Mouse (Mus musculus) liver, embryonic 11.5 days (tissue): ENCODE measurements around the gene Rbfox1. TPM values are rescaled to one million over a fixed set of nuclear protein-coding genes. Genes with fewer than 3 reads are reported as not detected.

Experiments used
- ATAC-seq: fragments of 200-750 bp; cut with Nextera tagmentation; replicated peaks from 2 replicates; pipeline ENCODE4 v1.8.0; 2017; ENCODE audit warnings: moderate number of reproducible peaks, mild to moderate bottlenecking, moderate TSS enrichment, moderate library complexity; ENCODE audit not compliant: low FRiP score
- DNase-seq: peaks from one replicate; pipeline ENCODE4 v3.0.0-alpha.2; 2017; ENCODE audit warnings: low spot score
- H3K27ac ChIP-seq: fragments of 300-500 bp; sonication (generic); 2 replicates; pipeline ENCODE4 v1.5.1; 2014; ENCODE audit warnings: mild to moderate bottlenecking, low read depth, low read length, control low read depth
- H3K27me3 ChIP-seq: fragments of 300-500 bp; sonication (generic); replicated peaks from 2 replicates; pipeline ENCODE4 v1.6.1; 2014; ENCODE audit warnings: low read length, mixed read lengths; ENCODE audit not compliant: control insufficient read depth, insufficient read depth
- H3K36me3 ChIP-seq: fragments of 300-500 bp; sonication (generic); 2 replicates; pipeline ENCODE4 v1.6.1; 2014; ENCODE audit warnings: mild to moderate bottlenecking, low read length, moderate library complexity, mixed read lengths; ENCODE audit not compliant: control insufficient read depth, insufficient read depth
- H3K4me1 ChIP-seq: fragments of 300-500 bp; sonication (generic); replicated peaks from 2 replicates; pipeline ENCODE4 v1.6.1; 2014; ENCODE audit warnings: low read length, mixed read lengths; ENCODE audit not compliant: control insufficient read depth, insufficient read depth
- H3K4me2 ChIP-seq: fragments of 300-500 bp; sonication (generic); 2 replicates; pipeline ENCODE4 v1.6.1; 2014; ENCODE audit warnings: mild to moderate bottlenecking, control low read depth, moderate library complexity
- H3K4me3 ChIP-seq: fragments of 300-500 bp; sonication (generic); 2 replicates; pipeline ENCODE4 v1.5.1; 2014; ENCODE audit warnings: low read depth, low read length, control low read depth
- H3K9ac ChIP-seq: fragments of 300-500 bp; sonication (generic); 2 replicates; pipeline ENCODE4 v1.6.1; 2014; ENCODE audit warnings: low read depth, low read length, control low read depth
- H3K9me3 ChIP-seq: fragments of 300-500 bp; sonication (generic); 2 replicates; pipeline ENCODE4 v1.6.1; 2016; ENCODE audit warnings: low read length, inconsistent platforms, mixed read lengths; ENCODE audit not compliant: control insufficient read depth
- WGBS: fragments of 180-500 bp; shearing (Covaris S2); extraction: QIAGEN DNeasy Blood & Tissue Kit; methylation state at CpG from one replicate; pipeline ENCODE4 v1.1.7; 2014; 5-methylcytosine and 5-hydroxymethylcytosine counted together
- polyA plus RNA-seq: library from polyadenylated mRNA; unstranded; fragments of >200 nt; fragmentation: Nextera tagmentation; extraction: Ambion mirVana; gene quantifications from 2 replicates; pipeline ENCODE4 v1.2.1, GENCODE M21; 2014

Gene Rbfox1
- polyA plus RNA-seq, 1 experiment from 2014 or later = 1.4 TPM

DNA sequence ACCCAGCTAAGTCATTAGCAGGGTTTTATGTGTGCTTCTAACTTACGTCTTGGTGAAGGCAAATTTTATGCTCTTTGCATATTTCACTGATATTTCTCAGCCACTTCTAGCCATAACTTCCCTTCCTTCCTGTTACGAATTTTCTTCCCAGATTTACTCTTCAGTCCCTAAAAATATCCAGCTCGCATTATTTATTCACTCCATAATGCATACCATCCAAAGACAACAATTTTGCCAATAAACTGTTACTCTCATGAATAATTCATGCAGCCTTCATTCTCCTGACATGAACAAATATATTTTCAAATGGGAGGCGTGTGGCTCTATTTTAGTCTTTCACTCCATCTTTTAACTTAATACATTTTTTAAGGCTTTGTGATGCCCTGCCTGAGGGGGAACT lies 1029.4 kb downstream of the Rbfox1 start:
- Histone ChIP-seq H3K4me3 (no peak overlapping the region), H3K9ac (no peak overlapping the region), H3K27me3 (no peaks in the 10 kb centered on the region), H3K4me2 (no peak overlapping the region), H3K36me3 (no peaks in the 10 kb centered on the region), H3K27ac (no peak overlapping the region), H3K9me3 (no peaks in the 10 kb centered on the region), H3K4me1 (no peaks in the 10 kb centered on the region)
- WGBS = 79% methylated on average over 4 of the region's 4 CpGs
- no peak for ATAC-seq
- DNase-seq = no peak

DNA sequence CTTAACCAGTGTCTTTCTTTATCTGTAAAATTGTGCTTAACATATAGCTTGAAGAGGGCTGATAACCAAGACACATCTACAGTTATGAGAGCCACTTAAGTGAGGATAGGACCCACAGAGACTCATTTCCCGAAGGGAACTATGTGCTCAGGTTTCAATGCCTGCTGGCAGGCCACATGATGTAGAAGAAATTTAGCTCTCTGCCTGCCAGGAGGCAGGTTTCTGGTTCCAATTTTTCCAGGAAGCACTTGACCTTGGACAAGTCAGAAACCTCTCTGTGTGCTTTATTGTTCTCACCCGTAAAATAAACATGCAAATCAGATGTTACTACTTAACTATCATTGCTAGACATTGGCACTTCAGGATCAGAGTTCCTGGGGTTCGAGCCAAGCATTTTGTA lies 1033.5 kb downstream of the Rbfox1 start:
- no peaks in the 10 kb centered on the region for H3K27me3 ChIP-seq
- no peaks in the 10 kb centered on the region for H3K36me3 ChIP-seq
- H3K9me3 ChIP-seq = no peaks in the 10 kb centered on the region
- WGBS = 45% methylated on average over 3 of the region's 3 CpGs
- no peak overlapping the region for H3K27ac ChIP-seq
- H3K4me2 ChIP-seq = no peak overlapping the region
- DNase-seq (no peak), ATAC-seq (no peak)
- H3K9ac ChIP-seq = no peak overlapping the region
- no peak overlapping the region for H3K4me3 ChIP-seq
- no peaks in the 10 kb centered on the region for H3K4me1 ChIP-seq

DNA sequence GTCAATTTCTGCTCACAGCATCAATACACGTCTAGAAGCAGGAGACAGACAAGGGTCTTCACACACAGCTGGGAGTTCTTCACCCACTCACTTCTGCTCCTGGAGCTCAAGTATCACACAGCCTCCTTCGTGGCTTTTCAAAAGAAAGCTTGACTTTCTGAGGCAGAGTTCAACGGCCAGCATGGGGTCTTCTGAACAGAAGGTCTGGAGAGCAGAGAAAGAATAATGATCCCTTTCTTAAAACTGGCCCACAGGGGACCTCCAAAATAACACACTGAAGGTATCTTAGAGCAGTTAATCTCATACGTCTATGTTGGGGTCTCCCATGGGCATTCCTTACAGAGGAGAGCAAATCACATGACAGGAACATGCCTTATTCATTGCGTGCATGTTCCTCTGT lies 1034.5 kb downstream of the Rbfox1 start:
- Histone ChIP-seq H3K9ac (no peak overlapping the region), H3K4me3 (no peak overlapping the region), H3K4me1 (no peaks in the 10 kb centered on the region), H3K36me3 (no peaks in the 10 kb centered on the region), H3K9me3 (no peaks in the 10 kb centered on the region), H3K27ac (no peak overlapping the region), H3K4me2 (no peak overlapping the region), H3K27me3 (no peaks in the 10 kb centered on the region)
- no peak for ATAC-seq
- no peak for DNase-seq
- 43% methylated on average over 5 of the region's 5 CpGs for WGBS

DNA sequence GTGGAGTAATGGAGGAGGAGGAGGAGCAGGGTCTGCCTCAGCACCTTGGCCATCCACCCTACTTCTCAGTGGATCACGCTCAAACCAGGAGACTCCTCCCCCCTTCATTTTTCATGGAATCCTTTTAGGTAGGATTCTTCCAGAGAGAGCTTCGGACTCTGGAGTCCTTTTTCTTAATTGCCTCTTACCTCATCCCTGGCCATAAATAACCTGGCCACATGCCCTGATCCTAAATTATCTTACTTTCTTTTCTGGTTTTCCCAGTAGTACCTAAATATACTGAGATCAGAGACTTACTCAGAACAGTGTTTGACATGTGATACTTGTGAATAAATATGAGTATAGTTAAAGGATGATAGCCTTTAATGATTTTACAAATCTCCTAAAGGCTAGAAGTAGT lies 1042.5 kb downstream of the Rbfox1 start:
- Histone ChIP-seq H3K36me3 (no peaks in the 10 kb centered on the region), H3K4me3 (no peak overlapping the region), H3K27me3 (no peaks in the 10 kb centered on the region), H3K27ac (no peak overlapping the region), H3K4me2 (no peak overlapping the region), H3K9ac (no peak overlapping the region), H3K9me3 (no peaks in the 10 kb centered on the region), H3K4me1 (no peaks in the 10 kb centered on the region)
- DNase-seq = no peak
- 51% methylated on average over 2 of the region's 2 CpGs for WGBS
- no peak for ATAC-seq

DNA sequence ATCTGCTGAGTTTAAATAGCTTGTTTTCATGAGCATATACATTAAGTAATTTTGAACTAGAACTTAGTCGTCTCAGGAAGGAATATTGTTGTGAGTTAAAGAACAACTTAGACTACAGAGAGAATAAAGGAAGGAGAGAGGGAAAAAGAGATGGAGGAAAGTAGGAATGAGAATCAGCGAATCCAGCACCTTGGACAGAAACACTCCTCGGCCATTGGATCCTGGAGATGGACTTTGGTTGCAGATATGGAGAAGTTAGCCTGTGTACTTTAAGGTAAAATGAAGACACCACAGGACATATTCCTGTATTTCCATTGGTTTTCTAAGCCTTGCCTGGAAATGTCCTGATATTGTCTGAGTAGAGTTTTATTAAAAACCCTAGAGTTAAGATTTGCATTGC lies 1045.6 kb downstream of the Rbfox1 start:
- no peaks in the 10 kb centered on the region for H3K9me3 ChIP-seq
- no peak overlapping the region for H3K9ac ChIP-seq
- no peaks in the 10 kb centered on the region for H3K4me1 ChIP-seq
- no peak overlapping the region for H3K27ac ChIP-seq
- ATAC-seq (no peak), DNase-seq (no peak)
- H3K4me3 ChIP-seq = no peak overlapping the region
- H3K36me3 ChIP-seq = no peaks in the 10 kb centered on the region
- 53% methylated on average over 3 of the region's 3 CpGs for WGBS
- no peak overlapping the region for H3K4me2 ChIP-seq
- H3K27me3 ChIP-seq = no peaks in the 10 kb centered on the region

DNA sequence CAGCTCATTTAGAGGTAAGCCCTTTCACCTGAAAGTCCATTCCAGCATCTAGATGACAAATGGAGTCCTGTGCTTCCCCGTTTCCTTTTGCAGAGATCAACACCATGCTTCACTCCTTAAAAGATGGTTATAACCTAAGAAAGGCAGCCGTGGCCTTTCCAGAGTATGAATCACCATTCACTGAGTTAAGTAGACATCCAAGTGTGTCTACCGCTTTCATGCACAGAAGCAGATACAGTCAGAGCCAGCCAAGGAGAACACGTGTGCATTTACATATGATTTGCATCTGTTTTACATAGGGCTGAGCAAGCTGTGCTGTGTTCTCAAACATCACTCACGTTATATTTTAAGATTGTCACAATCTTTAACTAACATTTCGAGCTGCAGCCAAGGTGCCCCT lies 1061.0 kb downstream of the Rbfox1 start:
- no peak overlapping the region for H3K27ac ChIP-seq

DNA sequence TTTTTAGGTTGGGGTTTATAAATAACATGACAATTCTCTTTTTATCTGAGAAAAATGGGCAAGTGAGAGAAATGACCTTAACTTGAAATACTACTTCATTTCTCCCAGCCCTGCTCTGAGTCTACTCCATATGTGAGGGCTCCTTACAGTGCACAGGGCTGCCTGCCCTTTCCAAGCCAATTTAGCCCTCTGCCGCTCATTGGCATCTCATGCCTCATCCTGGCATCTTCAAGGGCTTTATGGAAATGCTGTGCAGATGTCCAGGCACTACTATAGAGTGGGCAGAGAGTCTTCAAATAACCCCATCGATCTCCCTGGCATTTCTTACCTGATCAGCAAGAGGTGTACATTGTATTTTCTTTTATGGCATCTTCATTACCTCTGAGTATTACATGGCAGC lies 1064.5 kb downstream of the Rbfox1 start:
- Histone ChIP-seq H3K27ac (no peak overlapping the region), H3K9me3 (no peaks in the 10 kb centered on the region), H3K4me3 (no peak overlapping the region), H3K9ac (no peak overlapping the region), H3K4me1 (no peaks in the 10 kb centered on the region), H3K4me2 (no peak overlapping the region), H3K27me3 (no peaks in the 10 kb centered on the region), H3K36me3 (no peaks in the 10 kb centered on the region)
- no peak for ATAC-seq
- no peak for DNase-seq
- WGBS = 67% methylated on average over 2 of the region's 2 CpGs

More for the DNA sequence above, 1061.0 kb downstream of the Rbfox1 start:
- ATAC-seq (no peak), DNase-seq (no peak)
- Histone ChIP-seq H3K9ac (no peak overlapping the region), H3K27me3 (no peaks in the 10 kb centered on the region), H3K4me1 (no peaks in the 10 kb centered on the region), H3K4me2 (no peak overlapping the region), H3K9me3 (no peaks in the 10 kb centered on the region), H3K36me3 (no peaks in the 10 kb centered on the region), H3K4me3 (no peak overlapping the region)
- WGBS = 75% methylated on average over 6 of the region's 6 CpGs

DNA sequence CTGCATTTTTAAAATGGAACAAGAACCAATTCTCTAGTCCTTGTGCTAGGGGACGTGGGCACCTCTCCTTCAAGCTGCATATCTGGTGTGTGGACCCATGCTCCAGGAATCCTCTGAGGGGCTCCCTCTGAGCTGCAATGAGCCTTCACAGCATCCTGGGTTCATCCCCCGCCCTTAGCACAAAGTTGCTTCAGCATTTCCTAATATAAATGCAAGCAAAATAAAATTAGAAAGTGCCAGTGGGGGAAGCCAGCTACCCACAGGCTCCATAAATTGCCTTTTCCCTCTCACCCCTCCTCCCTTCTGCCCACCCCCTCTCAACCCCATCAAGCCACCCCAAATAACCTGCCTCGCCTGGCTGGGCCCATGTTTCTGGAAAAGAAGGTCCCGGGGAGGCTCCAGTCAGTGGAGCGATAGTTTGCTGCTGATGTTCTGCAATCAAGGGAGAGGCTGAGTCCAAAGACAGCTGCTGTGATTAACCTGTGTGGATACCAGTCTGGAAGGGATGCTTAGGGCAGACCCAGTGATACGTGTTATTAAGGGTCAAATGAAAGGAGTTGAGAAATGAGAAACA lies 1070.0 kb downstream of the Rbfox1 start:
- no peak overlapping the region for H3K4me2 ChIP-seq
- WGBS = 82% methylated on average over 6 of the region's 6 CpGs
- no peak overlapping the region for H3K4me3 ChIP-seq
- H3K27ac ChIP-seq = no peak overlapping the region
- H3K4me1 ChIP-seq = no peaks in the 10 kb centered on the region
- no peak for DNase-seq
- H3K27me3 ChIP-seq = no peaks in the 10 kb centered on the region
- no peak for ATAC-seq
- H3K9me3 ChIP-seq = no peaks in the 10 kb centered on the region
- no peaks in the 10 kb centered on the region for H3K36me3 ChIP-seq
- no peak overlapping the region for H3K9ac ChIP-seq

DNA sequence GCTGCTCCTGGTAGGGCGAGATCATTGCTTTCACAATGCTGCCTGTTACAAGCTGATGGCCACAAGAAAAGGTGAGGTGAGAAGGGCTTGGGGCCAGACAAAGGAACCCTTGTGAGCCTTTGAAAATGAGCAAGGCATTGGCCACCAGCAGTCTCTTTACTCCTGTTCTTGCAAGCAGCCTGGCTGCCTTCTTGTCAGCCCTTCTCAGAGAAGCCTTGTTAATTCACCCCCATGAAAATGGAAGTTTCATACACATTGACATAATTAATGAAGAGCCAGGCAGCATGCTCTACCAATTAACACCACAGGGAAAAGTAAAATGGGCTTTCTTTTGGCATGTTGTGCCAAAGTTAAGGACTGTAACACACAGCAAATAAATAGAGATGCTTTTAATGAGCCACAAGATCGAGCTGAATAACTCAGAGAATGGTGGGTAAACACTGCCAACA lies 1076.8 kb downstream of the Rbfox1 start:
- 44% methylated on average over 2 of the region's 2 CpGs for WGBS
- no peak overlapping the region for H3K4me3 ChIP-seq
- H3K27me3 ChIP-seq = no peaks in the 10 kb centered on the region
- H3K36me3 ChIP-seq = no peaks in the 10 kb centered on the region
- H3K9ac ChIP-seq = no peak overlapping the region
- H3K9me3 ChIP-seq = no peaks in the 10 kb centered on the region
- H3K27ac ChIP-seq = no peak overlapping the region
- no peak overlapping the region for H3K4me2 ChIP-seq
- H3K4me1 ChIP-seq = no peaks in the 10 kb centered on the region
- no peak for ATAC-seq
- no peak for DNase-seq
